Mouse (Mus musculus): ENCODE measurements around the gene Gnb4. TPM values are rescaled to one million over a fixed set of nuclear protein-coding genes. Genes with fewer than 3 reads are reported as not detected.
A peak's percentile ranks its signal among the peaks of the same experiment; 100 is the strongest.

Gnb4 gene
- total and polyA plus RNA-seq, 3 experiments: 0.38 to 5.0 (median 0.41) TPM

GRCm38 (mm10) chr3:32563401-32563800 is 53.0 kb downstream of the Gnb4 start:
- TF ChIP-seq KAT2A (IDR thresholded peaks at IDR 0.05; ENCODE audit: insufficient replicate concordance, low read length): no peak
- TF ChIP-seq MXI1 (IDR thresholded peaks at IDR 0.05; ENCODE audit: low read depth, low read length): no peak
- no peak for TF ChIP-seq UBTF (IDR thresholded peaks at IDR 0.05; ENCODE audit: low read depth, low read length)
- no peak for TF ChIP-seq CHD1 (IDR thresholded peaks at IDR 0.05; ENCODE audit: low read depth, low read length)
- TF ChIP-seq POLR2A (IDR thresholded peaks at IDR 0.05; ENCODE audit: low read depth, low read length): no peak
- no peak for TF ChIP-seq RAD21 (IDR thresholded peaks at IDR 0.05; ENCODE audit: low read depth, low read length)
- no peak for TF ChIP-seq ZNF384 (IDR thresholded peaks at IDR 0.05; ENCODE audit: low read depth, low read length)
- H3K4me2 ChIP-seq (ENCODE audit: insufficient read depth, low read depth, poor library complexity, severe bottlenecking): no peak overlapping the region
- H3K36me3 ChIP-seq (replicated peaks in 1 of 2; ENCODE audit: control insufficient read depth in 1 of 2, insufficient read depth in 1 of 2, low read length in 1 of 2): peaks cover 43 to 69% of the 10 kb centered on the region in 2 experiments
- no peaks in the 10 kb centered on the region for H3K27me3 ChIP-seq (replicated peaks)
- H3K27ac ChIP-seq (ENCODE audit: insufficient read depth, low read depth): no peak overlapping the region
- no peaks in the 10 kb centered on the region for H3K4me1 ChIP-seq (ENCODE audit: control insufficient read depth in 1 of 2, insufficient read depth in 2 of 2)
- no peaks in the 10 kb centered on the region for H3K79me2 ChIP-seq (replicated peaks; ENCODE audit: control insufficient read depth, extremely low read depth, insufficient read depth, poor library complexity, severe bottlenecking)
- DNase-seq (ENCODE audit: extremely low read depth): no peak
- dilution Hi-C loops (cut with MboI; ENCODE audit: extremely low pct_ligation_motif_present, extremely low pct_unique_long_range_greater_than_20kb, low sequenced_read_pairs): no loop called here
- no peak overlapping the region for H3K9ac ChIP-seq (ENCODE audit: insufficient read depth, low read depth)
- no peak overlapping the region for H3K4me3 ChIP-seq (replicated peaks in 1 of 3; ENCODE audit: low read depth in 2 of 3, low read length in 2 of 3, poor library complexity in 1 of 3)
- in situ Hi-C loops (cut with MboI; ENCODE audit: low pct_ligation_motif_present, low pct_unique_long_range_greater_than_20kb, low sequenced_read_pairs): no loop called here
- H3K9me3 ChIP-seq (replicated peaks; ENCODE audit: low read length): peaks cover under 1% of the 10 kb centered on the region

GRCm38 (mm10) chr3:32553061-32553460 is 63.3 kb downstream of the Gnb4 start:
- H3K36me3 ChIP-seq (replicated peaks in 1 of 2; ENCODE audit: control insufficient read depth in 1 of 2, insufficient read depth in 1 of 2, low read length in 1 of 2): peaks cover 22 to 44% of the 10 kb centered on the region in 2 experiments
- no peak overlapping the region for H3K9ac ChIP-seq (ENCODE audit: insufficient read depth, low read depth)
- H3K4me1 ChIP-seq (ENCODE audit: control insufficient read depth in 1 of 2, insufficient read depth in 2 of 2): no peaks in the 10 kb centered on the region
- no peaks in the 10 kb centered on the region for H3K79me2 ChIP-seq (replicated peaks; ENCODE audit: control insufficient read depth, extremely low read depth, insufficient read depth, poor library complexity, severe bottlenecking)
- no peak overlapping the region for H3K4me3 ChIP-seq (replicated peaks in 1 of 3; ENCODE audit: low read depth in 2 of 3, low read length in 2 of 3, poor library complexity in 1 of 3)
- in situ Hi-C loops (cut with MboI; ENCODE audit: low pct_ligation_motif_present, low pct_unique_long_range_greater_than_20kb, low sequenced_read_pairs): no loop called here
- no peaks in the 10 kb centered on the region for H3K27me3 ChIP-seq (replicated peaks)
- no peak overlapping the region for H3K27ac ChIP-seq (ENCODE audit: insufficient read depth, low read depth)
- TF ChIP-seq CTCF (conservative IDR thresholded peaks at IDR 0.05 in 1 of 2, IDR thresholded peaks at IDR 0.05 in 1 of 2; ENCODE audit: low read depth in 2 of 2, low read length in 2 of 2) (peak in 1 of 2 experiments; percentile 59; a peak in 2 of 4 replicates), UBTF (IDR thresholded peaks at IDR 0.05; ENCODE audit: low read depth, low read length) (no peak), SMC3 (IDR thresholded peaks at IDR 0.05; ENCODE audit: low read depth, low read length) (peak; percentile 34), RAD21 (IDR thresholded peaks at IDR 0.05; ENCODE audit: low read depth, low read length) (peak; percentile 46)
- dilution Hi-C loops (cut with MboI; ENCODE audit: extremely low pct_ligation_motif_present, extremely low pct_unique_long_range_greater_than_20kb, low sequenced_read_pairs): no loop called here
- H3K9me3 ChIP-seq (replicated peaks; ENCODE audit: low read length): no peaks in the 10 kb centered on the region
- H3K4me2 ChIP-seq (ENCODE audit: insufficient read depth, low read depth, poor library complexity, severe bottlenecking): no peak overlapping the region
- peak; percentile 20 for DNase-seq (ENCODE audit: extremely low read depth)

GRCm38 (mm10) chr3:32538091-32538490 is 78.3 kb downstream of the Gnb4 start:
- Histone ChIP-seq H3K27ac (ENCODE audit: insufficient read depth, low read depth) (no peak overlapping the region), H3K27me3 (replicated peaks) (no peaks in the 10 kb centered on the region), H3K36me3 (replicated peaks in 1 of 2; ENCODE audit: control insufficient read depth in 1 of 2, insufficient read depth in 1 of 2, low read length in 1 of 2) (peaks cover 38 to 72% of the 10 kb centered on the region in 2 experiments), H3K4me2 (ENCODE audit: insufficient read depth, low read depth, poor library complexity, severe bottlenecking) (no peak overlapping the region), H3K4me1 (ENCODE audit: control insufficient read depth in 1 of 2, insufficient read depth in 2 of 2) (no peaks in the 10 kb centered on the region), H3K4me3 (replicated peaks in 1 of 3; ENCODE audit: low read depth in 2 of 3, low read length in 2 of 3, poor library complexity in 1 of 3) (no peak overlapping the region), H3K9ac (ENCODE audit: insufficient read depth, low read depth) (no peak overlapping the region), H3K79me2 (replicated peaks; ENCODE audit: control insufficient read depth, extremely low read depth, insufficient read depth, poor library complexity, severe bottlenecking) (no peaks in the 10 kb centered on the region), H3K9me3 (replicated peaks; ENCODE audit: low read length) (no peaks in the 10 kb centered on the region)
- TF ChIP-seq HCFC1 (IDR thresholded peaks at IDR 0.05; ENCODE audit: low read depth, low read length): no peak
- TF ChIP-seq POLR2AphosphoS2 (IDR thresholded peaks at IDR 0.05; ENCODE audit: low read depth, low read length): no peak
- TF ChIP-seq USF1 (IDR thresholded peaks at IDR 0.05; ENCODE audit: low read depth, low read length): no peak
- dilution Hi-C loops (cut with MboI; ENCODE audit: extremely low pct_ligation_motif_present, extremely low pct_unique_long_range_greater_than_20kb, low sequenced_read_pairs) (no loop called here), in situ Hi-C loops (cut with MboI; ENCODE audit: low pct_ligation_motif_present, low pct_unique_long_range_greater_than_20kb, low sequenced_read_pairs) (no loop called here)
- DNase-seq (ENCODE audit: extremely low read depth): no peak

Data from CH12.LX (cell line).